Comparison of ENCODE assay signal across 8 mouse cellular contexts in the genomic region with DNA sequence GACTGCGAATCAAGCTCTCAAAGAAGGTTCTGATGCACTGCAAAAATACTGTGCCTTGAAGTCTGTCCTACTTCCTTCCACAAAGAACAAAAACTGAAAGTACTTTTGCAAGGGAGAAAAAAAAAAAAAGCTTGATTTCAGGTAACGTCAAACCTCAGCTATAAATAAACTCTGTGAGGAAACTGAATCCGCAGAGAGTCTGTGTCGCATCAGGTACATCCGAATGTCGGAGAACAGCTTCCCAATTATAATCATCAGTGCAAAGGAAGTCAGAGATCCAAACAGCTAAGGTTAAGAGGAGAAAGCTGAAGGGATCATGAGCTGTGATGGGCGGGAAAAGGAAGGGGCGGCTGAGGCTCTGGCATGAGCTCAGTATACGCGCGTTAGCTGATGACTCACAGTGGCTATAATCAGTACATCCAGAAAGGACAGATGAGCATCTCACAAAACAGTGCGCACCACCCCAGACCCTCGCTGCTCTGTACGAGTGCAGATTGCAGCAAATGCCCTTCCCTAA.
A peak's percentile ranks its signal among the peaks of the same experiment; 100 is the strongest.
DNase-seq lines count a peak whose midpoint lies in the region.

No protein-coding gene starts in this region.

- no peaks in the 10 kb centered on the region for H3K4me1 ChIP-seq in heart, embryonic 10.5 days
- H3K4me1 ChIP-seq in hindbrain, embryonic 10.5 days (replicated peaks): no peaks in the 10 kb centered on the region

- peak; percentile 21 for DNase-seq in heart, adult 8-10 months (ENCODE audit: low spot score)
- DNase-seq in heart, embryonic 10.5 days (ENCODE audit: low spot score): no peak
- peak; percentile 43 for DNase-seq in MN1 (ENCODE audit: low spot score)
- peak; percentile 53 to 61 for DNase-seq in frontal cortex, postnatal 36 days (ENCODE audit: low spot score in 2 of 2)
- peak; percentile 32 to 58 for DNase-seq in left cerebral cortex, adult 8-10 months (ENCODE audit: low spot score in 2 of 2)
- DNase-seq in right cerebral cortex, postnatal 14 days: peak; percentile 22
- no peak for DNase-seq in urinary bladder, adult 18-20 months (ENCODE audit: low spot score in 2 of 2)
- DNase-seq in hindbrain, embryonic 10.5 days (ENCODE audit: low spot score): no peak

- no peak overlapping the region for H3K27ac ChIP-seq in heart, embryonic 10.5 days
- H3K27ac ChIP-seq in hindbrain, embryonic 10.5 days: no peak overlapping the region

- no peaks in the 10 kb centered on the region for H3K27me3 ChIP-seq in heart, embryonic 10.5 days (ENCODE audit: insufficient read depth, poor library complexity, severe bottlenecking)
- H3K27me3 ChIP-seq in hindbrain, embryonic 10.5 days (ENCODE audit: insufficient read depth, poor library complexity, severe bottlenecking): no peaks in the 10 kb centered on the region

- H3K4me3 ChIP-seq in heart, embryonic 10.5 days: no peak overlapping the region
- no peak overlapping the region for H3K4me3 ChIP-seq in hindbrain, embryonic 10.5 days

- 72% methylated on average over 14 of the region's 14 CpGs for WGBS in heart, embryonic 10.5 days
- WGBS in hindbrain, embryonic 10.5 days: 89% methylated on average over 14 of the region's 14 CpGs

- H3K9me3 ChIP-seq in heart, embryonic 10.5 days: no peaks in the 10 kb centered on the region
- no peaks in the 10 kb centered on the region for H3K9me3 ChIP-seq in hindbrain, embryonic 10.5 days

- H3K36me3 ChIP-seq in heart, embryonic 10.5 days: no peaks in the 10 kb centered on the region
- H3K36me3 ChIP-seq in hindbrain, embryonic 10.5 days: no peaks in the 10 kb centered on the region

Comparison
In these comparisons a context has a peak if more than half of its experiments do, and no peak if none do; other contexts are left out.
1. DNase-seq: peak in heart, adult 8-10 months (single experiment), MN1 (single experiment), frontal cortex, postnatal 36 days (2 of 2), left cerebral cortex, adult 8-10 months (2 of 2) and right cerebral cortex, postnatal 14 days (single experiment); none in heart, embryonic 10.5 days (single experiment), urinary bladder, adult 18-20 months (0 of 2) and hindbrain, embryonic 10.5 days (single experiment).